Mouse (Mus musculus) MEL (cell line): ENCODE data around the gene Dmrta2. TPM values are rescaled to one million over a fixed set of nuclear protein-coding genes. Genes with fewer than 3 reads are reported as not detected.

Experiments
- DNase-seq: peaks from one replicate; pipeline ENCODE4 v3.0.0; 2011; ENCODE audit warnings: low read depth, low spot score
- H3K27ac ChIP-seq: 2 replicates; pipeline ENCODE4 v1.5.1; 2012; ENCODE audit warnings: low read depth, mild to moderate bottlenecking, control low read depth, low read length, moderate library complexity; ENCODE audit not compliant: control insufficient read depth
- H3K27me3 ChIP-seq, 2 experiments: fragments of 150-350 bp in 1 of 2; sonication (generic) in 1 of 2; 2 replicates each; pipeline ENCODE4 v1.6.1; 2012; ENCODE audit warnings: low read length in 2 of 2, mild to moderate bottlenecking in 2 of 2, improper control_type of control experiment in 1 of 2, moderate library complexity in 1 of 2; ENCODE audit not compliant: insufficient read depth in 2 of 2, control insufficient read depth in 1 of 2
- H3K36me3 ChIP-seq, 2 experiments: 2 replicates each; pipeline ENCODE4 v1.6.1; 2012 to 2014; ENCODE audit warnings: low read length in 2 of 2, improper control_type of control experiment in 1 of 2, inconsistent platforms in 1 of 2, mild to moderate bottlenecking in 1 of 2; ENCODE audit not compliant: insufficient read depth in 2 of 2, control insufficient read depth in 1 of 2
- H3K4me1 ChIP-seq, 2 experiments: fragments of 150-350 bp in 1 of 2; sonication (generic) in 1 of 2; 2 replicates each; pipeline ENCODE4 v1.6.1; 2012; ENCODE audit warnings: low read length in 2 of 2, improper control_type of control experiment in 1 of 2, mild to moderate bottlenecking in 1 of 2; ENCODE audit not compliant: insufficient read depth in 2 of 2, control insufficient read depth in 1 of 2
- H3K4me3 ChIP-seq, 2 experiments: fragments of 150-350 bp in 1 of 2; sonication (generic) in 1 of 2; 2 replicates each; pipeline ENCODE4 v1.5.1; 2012; ENCODE audit warnings: low read depth in 2 of 2, low read length in 2 of 2, mild to moderate bottlenecking in 2 of 2, moderate library complexity in 2 of 2, control low read depth in 1 of 2, improper control_type of control experiment in 1 of 2; ENCODE audit not compliant: control insufficient read depth in 1 of 2, insufficient read depth in 1 of 2
- H3K79me2 ChIP-seq: 2 replicates; pipeline ENCODE4 v1.6.1; 2012; ENCODE audit warnings: mild to moderate bottlenecking, low read length, moderate library complexity; ENCODE audit not compliant: control insufficient read depth, poor library complexity, insufficient read depth
- H3K9ac ChIP-seq: 2 replicates; pipeline ENCODE4 v1.6.1; 2012; ENCODE audit warnings: low read depth, mild to moderate bottlenecking, control low read depth, low read length, moderate library complexity; ENCODE audit not compliant: control insufficient read depth, poor library complexity, severe bottlenecking
- H3K9me3 ChIP-seq: fragments of 150-350 bp; sonication (generic); replicated peaks from 2 replicates; pipeline ENCODE4 v1.6.1; 2012; ENCODE audit warnings: mild to moderate bottlenecking, low read length, improper control_type of control experiment, moderate library complexity; ENCODE audit not compliant: insufficient read depth
- CTCF ChIP-seq, 3 experiments: IDR thresholded peaks in 2 of 3; conservative IDR thresholded peaks in 1 of 3; 2 replicates each; pipeline ENCODE4 v1.5.1; 2011 to 2012; ENCODE audit warnings: low read length in 3 of 3, low read depth in 2 of 3, mild to moderate bottlenecking in 2 of 3, improper control_type of control experiment in 1 of 3, inconsistent platforms in 1 of 3, mixed read lengths in 1 of 3, moderate library complexity in 1 of 3; ENCODE audit not compliant: control insufficient read depth in 1 of 3, insufficient read depth in 1 of 3, poor library complexity in 1 of 3, severe bottlenecking in 1 of 3
- HCFC1 ChIP-seq: IDR thresholded peaks from 2 replicates; pipeline ENCODE4 v1.6.1; 2012; ENCODE audit warnings: low read depth, mild to moderate bottlenecking, inconsistent platforms, low read length, improper control_type of control experiment, moderate library complexity
- MYB ChIP-seq: IDR thresholded peaks from 2 replicates; pipeline ENCODE4 v1.6.1; 2011; ENCODE audit warnings: mild to moderate bottlenecking, low read depth, low read length, improper control_type of control experiment
- NELFE ChIP-seq: IDR thresholded peaks from 2 replicates; pipeline ENCODE4 v1.6.1; 2011; ENCODE audit warnings: low read depth, low read length, improper control_type of control experiment
- POLR2A ChIP-seq, 2 experiments: IDR thresholded peaks; 2 replicates each; pipeline ENCODE4 v1.6.1; 2011 to 2012; ENCODE audit warnings: low read length in 2 of 2, mild to moderate bottlenecking in 2 of 2, control low read depth in 1 of 2, improper control_type of control experiment in 1 of 2, low read depth in 1 of 2, moderate library complexity in 1 of 2; ENCODE audit not compliant: control insufficient read depth in 1 of 2, insufficient read depth in 1 of 2, poor library complexity in 1 of 2
- POLR2AphosphoS2 ChIP-seq: IDR thresholded peaks from 2 replicates; pipeline ENCODE4 v1.6.1; 2011; ENCODE audit warnings: low read length, improper control_type of control experiment
- POLR2AphosphoS5 ChIP-seq: IDR thresholded peaks from 2 replicates; pipeline ENCODE4 v1.6.1; 2012; ENCODE audit warnings: low read depth, borderline replicate concordance, mild to moderate bottlenecking, inconsistent platforms, low read length, moderate library complexity, mixed read lengths
- RAD21 ChIP-seq: IDR thresholded peaks from 2 replicates; pipeline ENCODE4 v1.6.1; 2011; ENCODE audit warnings: mild to moderate bottlenecking, low read depth, low read length, improper control_type of control experiment
- RCOR1 ChIP-seq: IDR thresholded peaks from 2 replicates; pipeline ENCODE4 v1.6.1; 2012; ENCODE audit warnings: low read depth, mild to moderate bottlenecking, inconsistent platforms, low read length, improper control_type of control experiment
- SMC3 ChIP-seq: IDR thresholded peaks from 2 replicates; pipeline ENCODE4 v1.6.1; 2011; ENCODE audit warnings: low read depth, low read length, improper control_type of control experiment
- USF1 ChIP-seq: IDR thresholded peaks from 2 replicates; pipeline ENCODE4 v1.6.1; 2014; ENCODE audit warnings: low read depth, mild to moderate bottlenecking, inconsistent platforms, low read length, improper control_type of control experiment, moderate library complexity
- USF2 ChIP-seq, 2 experiments: IDR thresholded peaks; 2 replicates each; pipeline ENCODE4 v1.6.1; 2011 to 2012; ENCODE audit warnings: improper control_type of control experiment in 2 of 2, low read length in 2 of 2, borderline replicate concordance in 1 of 2, inconsistent platforms in 1 of 2, low read depth in 1 of 2, mild to moderate bottlenecking in 1 of 2; ENCODE audit not compliant: insufficient read depth in 1 of 2
- ZKSCAN1 ChIP-seq: IDR thresholded peaks from 2 replicates; pipeline ENCODE4 v1.6.1; 2012; ENCODE audit warnings: low read depth, mild to moderate bottlenecking, inconsistent platforms, low read length, improper control_type of control experiment, moderate library complexity
- ZNF384 ChIP-seq: IDR thresholded peaks from 2 replicates; pipeline ENCODE4 v1.6.1; 2012; ENCODE audit warnings: low read depth, mild to moderate bottlenecking, inconsistent platforms, low read length, improper control_type of control experiment
- polyA plus RNA-seq, 2 experiments: library from polyadenylated mRNA; stranded (reverse) in 1 of 2; unstranded in 1 of 2; fragments of >175 nt in 1 of 2; fragments of >200 nt in 1 of 2; gene quantifications; 2 replicates each; pipeline versions ENCODE4 v1.2.1 to v1.2.4; 2012; ENCODE audit warnings: low replicate concordance in 2 of 2, low read depth in 1 of 2; ENCODE audit not compliant: insufficient read length in 2 of 2, insufficient read depth in 1 of 2, missing spikeins in 1 of 2
- total RNA-seq: library from RNA; depleted of rRNA; stranded (reverse); fragments of 300-350 nt; gene quantifications from 2 replicates; pipeline ENCODE4 v1.2.3, GENCODE M21; 2012

The Dmrta2 gene
- total and polyA plus RNA-seq, 3 experiments, result 0.08 to 0.11 TPM; not detected in 1

DNA sequence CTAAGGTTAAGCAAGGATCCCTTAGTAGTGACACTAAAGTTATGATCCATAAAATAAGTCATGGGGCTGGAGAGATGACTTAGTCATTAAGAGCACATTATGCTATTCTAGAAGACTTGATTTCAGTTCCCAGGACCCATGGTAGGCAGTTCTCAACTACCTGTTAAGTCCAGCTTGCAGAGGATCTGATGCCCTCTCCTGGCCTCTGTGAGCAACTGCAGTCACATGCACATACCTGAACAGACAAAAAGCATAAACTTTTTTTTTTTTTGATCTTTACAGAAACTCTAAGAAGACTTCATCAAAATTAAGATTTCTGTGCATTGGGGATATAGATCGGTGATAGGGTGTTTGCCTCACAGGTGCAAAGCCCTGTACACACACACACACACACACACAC is 47.4 kb upstream of the Dmrta2 start:
- H3K9ac ChIP-seq, result no peak overlapping the region
- no peaks in the 10 kb centered on the region for H3K79me2 ChIP-seq
- H3K27me3 ChIP-seq, result no peaks in the 10 kb centered on the region
- peaks cover 0 to 9% of the 10 kb centered on the region in 2 experiments; a peak in 2 of 4 replicates for H3K36me3 ChIP-seq
- no peak overlapping the region for H3K27ac ChIP-seq
- no peaks in the 10 kb centered on the region for H3K4me1 ChIP-seq
- H3K9me3 ChIP-seq, result no peaks in the 10 kb centered on the region
- TF ChIP-seq SMC3 (peak; percentile 54; the same call in 1 of the 2 replicates), ZNF384 (peak; percentile 74), RAD21 (peak; percentile 41), MYB (no peak), NELFE (no peak), POLR2AphosphoS2 (no peak), USF1 (peak; percentile 24; the same call in 1 of the 2 replicates), RCOR1 (no peak), CTCF (IDR thresholded peaks at IDR 0.05 in 2 of 3, conservative IDR thresholded peaks at IDR 0.05 in 1 of 3; ENCODE audit: control insufficient read depth in 1 of 3, insufficient read depth in 1 of 3, low read depth in 2 of 3, low read length in 3 of 3, poor library complexity in 1 of 3, severe bottlenecking in 1 of 3) (peak; percentile 61), ZKSCAN1 (no peak)
- DNase-seq, result peak; percentile 62
- H3K4me3 ChIP-seq, result no peak overlapping the region

- Histone ChIP-seq H3K79me2 (no peaks in the 10 kb centered on the region), H3K4me1 (no peaks in the 10 kb centered on the region), H3K27ac (no peak overlapping the region), H3K4me3 (no peak overlapping the region), H3K9ac (no peak overlapping the region), H3K36me3 (peaks cover 0 to 7% of the 10 kb centered on the region in 2 experiments; a peak in 2 of 4 replicates), H3K27me3 (no peaks in the 10 kb centered on the region), H3K9me3 (no peaks in the 10 kb centered on the region)
- TF ChIP-seq POLR2A (IDR thresholded peaks at IDR 0.05; ENCODE audit: control insufficient read depth in 1 of 2, insufficient read depth in 1 of 2, low read depth in 1 of 2, low read length in 2 of 2, poor library complexity in 1 of 2), result no peak
- TF ChIP-seq POLR2AphosphoS5, result no peak
- no peak for DNase-seq
Observed at GRCm38 (mm10) chr4:109930935-109931334, 46.9 kb upstream of the Dmrta2 start.

DNA sequence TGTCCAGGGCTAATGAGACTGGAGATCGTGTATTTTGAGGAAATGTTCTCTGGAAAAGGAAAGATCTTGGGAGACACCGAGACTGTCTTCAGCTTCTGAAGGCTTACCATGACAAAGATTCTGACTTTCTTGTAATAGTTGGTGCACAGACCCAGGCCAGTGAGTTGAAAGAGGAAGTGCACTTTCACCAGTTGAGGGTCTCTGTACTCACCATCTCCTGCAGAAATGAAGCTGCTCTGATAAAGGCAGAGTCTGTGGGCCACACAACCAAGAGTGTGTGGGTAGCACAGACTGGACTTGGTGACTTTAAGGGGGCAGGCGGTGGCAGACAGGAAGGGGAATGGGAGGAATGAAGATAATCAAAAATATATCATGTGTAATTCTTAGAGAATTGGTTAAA is 41.3 kb upstream of the Dmrta2 start:
- Histone ChIP-seq H3K9me3 (no peaks in the 10 kb centered on the region), H3K79me2 (no peaks in the 10 kb centered on the region), H3K9ac (no peak overlapping the region), H3K4me1 (0 out of 4 replicates have a peak, but pooled peaks cover 0 to 3% of the 10 kb centered on the region in 2 experiments), H3K27ac (no peak overlapping the region), H3K27me3 (no peaks in the 10 kb centered on the region), H3K4me3 (no peak overlapping the region), H3K36me3 (0 out of 4 replicates have a peak, but pooled peaks cover 0 to 4% of the 10 kb centered on the region in 2 experiments)
- TF ChIP-seq USF2 (IDR thresholded peaks at IDR 0.05; ENCODE audit: borderline replicate concordance in 1 of 2, insufficient read depth in 1 of 2, low read depth in 1 of 2, low read length in 2 of 2) (no peak), HCFC1 (no peak)
- peak; percentile 57 for DNase-seq
